Mouse (Mus musculus) frontal cortex, adult 2 months (tissue): ENCODE data around the gene Nos1ap. TPM values are rescaled to one million over a fixed set of nuclear protein-coding genes. Genes with fewer than 3 reads are reported as not detected.

Source experiments
- DNase-seq, 2 experiments: peaks; one replicate each; pipeline ENCODE4 v3.0.0; 2022; ENCODE audit warnings: low spot score in 1 of 2; ENCODE audit errors: extremely low spot score in 1 of 2
- polyA plus RNA-seq: library from polyadenylated mRNA; depleted of rRNA; stranded (reverse); fragments of >200 nt; gene quantifications from 2 replicates; pipeline ENCODE4 v1.2.3, GENCODE M21; 2012

Gene Nos1ap
- polyA plus RNA-seq, 1 experiment, result 93.5 TPM

DNA sequence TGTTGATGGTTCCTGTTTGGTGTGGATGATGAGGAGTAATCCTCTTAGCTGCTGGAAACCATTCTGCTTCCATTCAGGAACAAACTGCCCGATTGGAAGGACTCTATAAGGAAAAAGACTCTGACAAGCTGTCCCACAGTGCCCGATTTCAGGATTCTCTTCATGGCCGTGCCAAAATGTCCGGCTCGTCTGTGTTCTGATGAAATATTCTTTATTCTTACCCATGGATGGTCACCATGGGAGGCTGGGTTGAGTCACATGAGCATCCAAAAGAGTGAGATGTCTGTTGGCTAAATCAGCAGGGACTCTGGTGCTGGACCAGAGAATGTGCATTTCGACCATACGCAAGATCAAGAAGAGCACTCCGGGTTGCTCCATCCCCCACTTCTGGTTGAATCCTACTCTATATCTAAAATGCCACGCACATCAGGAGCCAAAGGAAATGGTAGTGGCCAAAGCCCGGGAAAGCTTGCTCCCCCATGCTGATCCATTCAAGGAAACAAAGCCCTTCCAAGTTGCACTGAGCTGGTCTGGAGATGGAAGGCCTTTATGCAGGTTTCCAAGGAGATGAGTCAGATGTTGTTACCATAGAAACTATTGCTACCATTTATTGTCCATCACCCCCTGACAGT is 165.3 kb downstream of the Nos1ap start:
- no peak for DNase-seq

DNA sequence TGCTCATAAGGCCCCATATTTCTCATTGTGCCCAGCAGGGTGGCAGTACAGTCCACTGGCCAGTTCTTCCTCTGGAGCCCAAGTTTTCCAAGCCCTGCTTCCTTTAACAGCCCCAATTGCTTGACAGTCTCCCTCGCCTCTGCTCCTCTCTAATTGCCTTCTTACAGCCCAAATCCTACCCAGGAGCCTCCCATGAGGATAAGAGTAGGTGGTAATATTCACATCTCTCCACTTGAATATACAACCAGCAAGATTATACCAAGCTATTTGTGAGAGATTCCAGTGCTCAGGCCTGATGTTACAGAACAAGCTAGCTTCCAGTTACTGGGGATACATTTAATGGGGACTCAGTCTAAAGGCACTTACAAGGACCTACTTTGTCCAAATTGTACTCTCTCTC is 166.6 kb downstream of the Nos1ap start:
- no peak for DNase-seq

DNA sequence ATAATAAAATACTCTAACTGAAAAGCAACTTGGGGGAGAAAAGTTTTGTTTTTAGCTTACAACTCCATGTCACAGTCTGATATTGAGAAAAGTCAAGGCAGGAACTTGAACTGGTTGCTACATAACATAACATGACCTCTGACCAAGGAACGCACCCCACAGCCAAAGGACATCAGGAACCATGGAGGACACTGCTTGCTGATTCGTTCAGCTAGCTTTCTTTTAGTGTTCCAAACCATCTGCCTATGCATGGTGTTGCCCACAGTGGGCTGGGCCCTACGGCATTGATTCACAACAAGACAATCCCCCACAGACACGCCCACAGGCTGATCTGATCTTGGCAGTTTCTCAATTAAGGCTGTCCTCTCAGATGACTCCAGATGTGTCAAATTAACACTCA is 167.5 kb downstream of the Nos1ap start:
- DNase-seq, result no peak

DNA sequence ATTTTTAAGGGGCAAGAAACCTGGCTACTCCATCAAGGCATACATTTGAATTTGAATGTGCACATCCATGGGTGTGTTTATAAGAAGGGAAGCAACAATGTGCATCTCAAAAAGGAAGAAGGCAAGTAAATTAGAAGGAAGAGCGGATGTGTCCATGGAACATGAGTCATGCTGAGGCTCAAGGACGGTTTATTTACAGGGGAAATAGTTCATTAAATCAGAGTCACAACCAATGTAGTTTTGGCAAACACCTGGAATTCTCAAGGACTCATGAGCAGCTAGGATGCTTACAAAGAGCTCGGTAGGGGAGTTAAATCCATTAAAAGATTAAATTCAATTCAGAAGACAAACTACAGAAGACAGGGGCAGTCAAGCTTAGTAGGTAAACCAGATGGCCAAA is 169.7 kb downstream of the Nos1ap start:
- DNase-seq, result no peak

DNA sequence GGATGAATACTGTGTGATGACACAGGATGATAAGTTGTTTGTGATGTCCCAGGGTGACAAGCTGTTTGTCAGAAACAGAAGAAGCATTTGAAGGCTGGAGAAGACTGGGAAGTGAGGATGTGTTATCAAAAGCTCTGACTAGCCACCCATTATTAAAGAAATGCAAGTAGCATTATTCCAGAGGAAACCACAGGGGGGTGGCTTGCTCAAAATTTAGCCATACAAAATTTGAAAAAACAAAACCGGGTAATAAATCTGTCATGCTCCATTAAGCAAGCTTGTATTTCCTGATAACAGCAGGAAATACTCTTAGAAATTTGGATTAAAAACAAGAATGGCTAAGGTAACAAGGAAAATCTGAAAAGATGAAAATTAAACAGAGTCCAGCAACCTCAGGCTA is 171.5 kb downstream of the Nos1ap start:
- DNase-seq, result no peak

DNA sequence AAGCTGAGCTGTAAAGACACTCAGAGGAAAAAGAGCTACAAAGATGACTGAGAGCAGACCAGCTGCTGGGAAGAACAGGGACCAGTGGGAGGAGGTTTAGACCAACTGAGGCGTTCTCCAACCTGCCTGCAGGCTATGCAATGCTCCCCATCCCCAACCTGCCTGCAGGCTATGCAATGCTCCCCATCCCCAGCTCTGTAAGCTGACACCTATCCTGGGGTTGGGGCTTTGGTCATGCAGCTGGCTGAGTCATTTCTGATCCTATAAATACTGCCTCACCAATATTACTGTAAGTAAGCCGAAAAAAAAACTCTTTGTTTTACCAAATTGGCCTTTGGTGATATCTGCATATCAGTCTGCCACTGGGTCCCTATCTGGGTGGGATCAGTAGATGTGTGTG is 172.7 kb downstream of the Nos1ap start:
- DNase-seq, result no peak

DNA sequence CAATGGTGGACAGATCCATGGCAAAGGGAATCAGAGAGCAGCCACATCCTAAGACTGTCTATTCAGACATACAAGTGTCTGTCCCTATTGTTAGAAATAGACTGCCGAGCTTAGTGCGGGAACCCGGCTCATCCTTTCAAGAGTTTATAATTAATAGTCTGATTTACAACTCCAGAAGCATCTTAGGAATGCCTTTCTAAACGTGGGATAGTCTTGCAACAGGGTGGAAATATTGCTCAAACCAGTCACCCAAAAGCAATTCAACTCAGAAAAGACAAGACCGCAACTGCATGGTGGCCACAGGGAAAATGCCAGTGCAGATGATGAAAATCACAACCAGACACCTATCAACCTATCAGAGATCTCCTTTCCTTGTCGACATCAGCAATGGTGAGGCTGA is 173.5 kb downstream of the Nos1ap start:
- no peak for DNase-seq

DNA sequence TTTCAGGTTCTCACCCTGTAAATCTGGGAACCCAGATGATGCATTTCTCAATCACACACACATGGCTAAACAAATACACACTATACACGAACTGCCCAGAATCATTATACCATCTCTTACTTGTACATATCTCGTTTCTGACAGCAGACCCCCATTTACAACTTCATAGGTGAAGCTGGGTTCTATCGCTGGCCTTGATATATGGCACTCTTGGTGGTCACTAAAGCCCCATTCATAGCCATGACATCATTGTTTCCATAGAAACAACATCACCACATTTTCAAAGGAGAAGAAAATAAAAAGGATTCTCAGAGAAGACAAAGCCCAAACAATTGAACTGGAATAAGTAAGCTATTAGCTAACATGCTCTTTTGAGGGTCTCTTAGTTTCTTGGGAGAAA is 174.3 kb downstream of the Nos1ap start:
- no peak for DNase-seq

DNA sequence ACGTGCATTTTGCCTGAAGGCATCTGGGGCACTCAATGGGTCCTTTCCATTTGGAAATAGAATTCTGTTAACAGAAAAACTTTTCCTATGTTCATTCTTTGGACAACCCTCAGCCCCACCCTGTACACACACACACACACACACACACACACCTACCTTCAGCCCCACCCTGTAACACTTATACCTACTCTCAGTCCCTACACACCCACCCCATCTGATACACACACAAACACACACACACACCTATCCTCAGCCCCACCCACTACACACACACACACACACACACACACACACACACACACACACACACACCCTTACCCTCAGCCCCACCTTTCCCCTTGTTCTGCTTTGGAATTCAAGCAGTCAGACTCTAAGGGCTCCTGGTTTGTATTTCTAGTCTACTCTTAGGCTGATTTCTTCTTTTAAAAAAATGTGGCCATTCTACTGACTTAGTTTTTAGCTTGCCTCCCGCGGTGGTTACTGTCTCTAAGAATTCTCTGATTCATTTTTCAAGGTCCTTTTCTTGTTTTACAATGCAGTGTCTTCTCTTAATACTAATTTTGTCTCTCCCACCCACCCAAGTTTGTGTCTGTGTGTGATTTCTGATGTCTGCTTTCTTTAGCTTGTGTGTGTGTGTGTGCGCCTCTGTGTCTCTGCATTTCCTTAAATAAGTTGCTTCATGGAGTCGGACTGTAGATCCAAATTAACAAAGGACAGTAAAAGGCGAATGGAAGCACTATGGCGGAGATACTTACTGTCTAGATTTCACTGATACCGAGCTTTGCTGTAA is 179.1 kb downstream of the Nos1ap start:
- DNase-seq, result peak in 1 of 2 experiments; percentile 27

DNA sequence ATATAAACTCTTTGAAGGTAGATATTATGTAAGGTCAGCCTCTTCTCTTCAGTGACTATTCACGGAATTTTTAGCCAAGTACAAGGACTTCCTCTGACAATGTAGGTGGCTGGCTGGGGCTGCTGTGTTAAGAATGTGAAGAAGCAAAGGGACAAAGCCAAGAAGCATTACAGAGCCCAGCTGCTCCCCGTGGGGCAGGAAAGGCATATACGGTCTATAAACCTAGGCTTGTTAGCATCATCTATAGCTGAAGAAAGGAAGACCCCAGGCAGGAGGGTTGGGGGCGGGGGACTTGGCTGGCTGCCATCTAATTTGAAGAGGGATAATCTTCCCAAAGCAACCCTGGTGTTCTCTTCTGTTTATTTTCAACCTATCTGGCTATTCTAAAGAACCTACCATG is 180.6 kb downstream of the Nos1ap start:
- DNase-seq, result peak in 1 of 2 experiments; percentile 53

DNA sequence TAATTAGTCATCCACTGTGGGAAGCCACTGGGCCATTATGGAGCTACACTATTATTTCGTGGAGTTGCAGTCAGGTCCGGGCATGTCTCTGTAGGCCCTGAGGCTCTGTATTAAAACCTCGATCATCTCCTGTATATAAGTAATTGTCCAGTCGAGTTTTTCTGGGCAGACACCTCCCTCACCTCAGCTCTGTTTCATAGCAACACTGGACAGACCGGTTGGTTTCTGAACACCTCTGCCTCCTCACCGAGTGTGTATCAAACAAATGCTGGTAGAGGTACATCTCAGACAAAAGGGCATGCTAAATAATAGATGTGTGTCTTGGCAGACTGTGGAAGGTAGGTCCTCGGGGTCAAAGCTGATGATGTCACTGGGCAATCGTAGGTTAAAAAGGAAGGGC is 182.7 kb downstream of the Nos1ap start:
- no peak for DNase-seq

DNA sequence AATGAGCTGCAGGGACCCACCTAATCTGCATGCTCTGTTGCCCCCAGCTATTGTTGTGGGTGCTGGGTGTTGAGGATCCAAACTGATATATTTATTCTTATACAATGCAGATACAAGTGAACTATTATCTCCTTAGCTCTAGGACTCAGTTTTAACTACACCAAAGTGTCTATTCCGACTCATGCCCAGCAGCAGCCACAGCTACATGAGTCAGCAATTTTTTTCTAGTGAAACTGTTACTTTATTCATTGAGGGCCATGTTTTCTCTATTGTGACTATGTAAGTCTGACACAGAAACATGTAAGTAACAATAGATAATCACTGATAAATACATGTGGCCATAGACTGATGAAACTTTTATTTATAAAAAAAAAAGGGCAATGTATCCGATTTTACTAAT is 184.5 kb downstream of the Nos1ap start:
- DNase-seq, result no peak

DNA sequence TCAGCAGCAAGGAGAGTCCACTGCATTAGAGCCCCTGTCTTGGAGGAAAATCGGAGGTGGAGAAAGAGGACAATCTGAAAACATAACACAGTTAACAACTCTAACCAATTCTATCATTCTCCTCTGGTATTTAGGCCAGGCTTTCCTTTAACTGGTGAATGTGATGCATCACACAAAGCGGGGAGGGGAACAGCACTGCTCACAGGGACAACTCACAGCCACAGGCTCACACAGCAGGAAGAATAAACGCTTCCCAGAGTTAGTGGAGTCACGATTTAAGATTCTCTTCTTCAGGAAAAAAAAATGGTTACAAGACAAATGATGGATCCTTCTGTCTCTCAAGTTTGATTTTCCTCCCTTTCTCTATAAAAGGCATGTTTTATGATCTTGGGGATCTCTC is 187.0 kb downstream of the Nos1ap start:
- peak in 1 of 2 experiments; percentile 60 for DNase-seq

DNA sequence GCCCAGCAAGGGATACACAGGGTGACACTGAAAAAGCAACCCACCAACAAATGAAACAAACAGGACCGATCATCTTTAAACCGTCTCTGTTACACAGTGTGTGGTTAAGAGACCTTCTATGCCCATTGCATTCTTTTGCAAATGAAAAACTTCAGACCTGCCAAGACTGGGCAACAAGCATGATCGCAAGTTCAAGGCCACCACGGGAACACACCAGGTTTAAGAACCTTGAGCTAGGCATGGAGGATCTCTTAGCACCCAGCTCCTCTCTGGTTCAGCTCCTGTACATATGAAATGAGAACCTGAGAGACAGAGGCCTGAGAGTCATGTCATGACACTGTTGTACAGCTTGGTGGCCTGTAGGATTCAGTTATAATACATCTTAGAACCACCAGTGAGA is 190.8 kb downstream of the Nos1ap start:
- DNase-seq, result no peak

DNA sequence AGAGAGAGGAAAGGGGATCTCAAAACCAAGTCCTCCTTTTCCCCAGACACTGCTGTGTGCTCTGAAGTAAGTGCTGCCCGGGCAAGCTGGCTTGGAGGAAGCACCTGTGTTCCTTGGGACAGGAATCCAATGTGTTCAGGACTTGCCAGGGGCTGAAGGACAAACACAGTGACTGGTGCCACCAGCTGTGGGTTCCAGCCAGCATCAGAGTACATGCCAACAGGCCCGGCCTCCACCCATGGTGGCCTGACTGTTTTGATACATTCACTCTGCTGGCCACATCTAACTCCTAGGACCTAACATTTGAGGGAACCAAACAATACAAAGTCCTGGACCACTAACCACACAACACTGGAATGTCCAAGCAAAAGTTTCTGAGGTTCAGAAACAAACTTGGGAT is 194.6 kb downstream of the Nos1ap start:
- no peak for DNase-seq

DNA sequence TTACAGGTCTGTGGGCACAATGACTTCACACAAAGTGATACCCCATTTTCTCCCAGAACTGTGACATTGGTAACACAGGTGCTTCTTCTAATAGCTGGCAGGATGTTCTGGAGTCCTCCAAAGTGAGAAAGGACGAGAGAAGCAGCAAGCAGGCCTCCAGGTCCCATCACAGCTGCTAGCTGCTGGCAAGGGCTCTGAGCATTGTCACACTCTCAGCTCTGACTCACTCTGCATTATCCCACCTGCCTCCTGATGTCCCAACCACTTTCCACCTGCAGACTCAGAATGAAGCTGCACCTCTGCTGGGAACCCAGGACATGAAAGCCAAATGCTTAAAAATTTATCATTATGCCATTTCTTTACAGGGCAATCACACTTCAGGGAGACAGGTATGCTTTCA is 195.0 kb downstream of the Nos1ap start:
- no peak for DNase-seq

DNA sequence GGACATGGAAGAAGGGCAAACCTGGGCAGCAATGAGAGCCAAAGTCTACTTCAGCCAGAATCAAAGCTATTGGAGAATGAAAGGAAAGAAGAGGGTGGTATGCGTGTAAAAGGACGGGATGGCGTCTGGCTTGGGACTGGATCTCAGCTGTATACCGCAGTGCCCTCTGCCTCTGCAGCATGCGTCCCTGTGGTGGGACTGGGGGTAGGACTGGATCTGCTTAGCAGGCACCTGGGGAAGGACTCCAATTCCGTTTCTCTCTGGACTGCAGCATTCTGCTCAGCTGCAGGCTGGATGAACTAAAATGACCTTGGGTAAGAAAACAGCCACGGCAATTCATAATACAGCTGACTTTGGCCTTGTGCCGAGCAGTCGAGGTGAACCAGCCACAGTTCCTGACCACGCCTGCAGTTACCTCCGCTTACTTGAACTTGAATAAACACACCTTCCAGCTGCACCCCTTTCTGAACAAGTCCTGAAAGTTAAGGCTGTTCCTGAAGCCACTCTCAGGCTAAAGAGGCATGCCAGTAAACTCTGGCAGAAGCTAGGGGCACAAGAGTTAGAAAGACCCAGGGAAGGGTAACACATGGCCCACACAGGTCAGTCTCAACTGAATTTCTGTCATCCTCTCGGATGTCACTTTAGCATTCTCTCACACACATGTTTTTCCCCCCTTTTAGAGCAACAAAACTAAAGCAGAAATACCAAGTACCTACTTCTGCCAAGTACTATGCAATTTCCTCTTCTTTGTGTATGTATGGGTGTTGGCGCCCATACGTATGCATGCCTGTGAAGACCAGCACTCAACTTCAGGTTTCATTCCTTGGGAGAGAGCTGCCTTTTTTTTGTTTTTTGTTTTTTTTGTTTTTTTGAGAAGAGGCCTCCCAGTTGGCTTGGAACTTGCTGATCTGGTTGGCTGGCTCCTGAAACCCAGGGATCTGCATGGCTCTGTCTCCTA is 196.6 kb downstream of the Nos1ap start:
- DNase-seq, result no peak

DNA sequence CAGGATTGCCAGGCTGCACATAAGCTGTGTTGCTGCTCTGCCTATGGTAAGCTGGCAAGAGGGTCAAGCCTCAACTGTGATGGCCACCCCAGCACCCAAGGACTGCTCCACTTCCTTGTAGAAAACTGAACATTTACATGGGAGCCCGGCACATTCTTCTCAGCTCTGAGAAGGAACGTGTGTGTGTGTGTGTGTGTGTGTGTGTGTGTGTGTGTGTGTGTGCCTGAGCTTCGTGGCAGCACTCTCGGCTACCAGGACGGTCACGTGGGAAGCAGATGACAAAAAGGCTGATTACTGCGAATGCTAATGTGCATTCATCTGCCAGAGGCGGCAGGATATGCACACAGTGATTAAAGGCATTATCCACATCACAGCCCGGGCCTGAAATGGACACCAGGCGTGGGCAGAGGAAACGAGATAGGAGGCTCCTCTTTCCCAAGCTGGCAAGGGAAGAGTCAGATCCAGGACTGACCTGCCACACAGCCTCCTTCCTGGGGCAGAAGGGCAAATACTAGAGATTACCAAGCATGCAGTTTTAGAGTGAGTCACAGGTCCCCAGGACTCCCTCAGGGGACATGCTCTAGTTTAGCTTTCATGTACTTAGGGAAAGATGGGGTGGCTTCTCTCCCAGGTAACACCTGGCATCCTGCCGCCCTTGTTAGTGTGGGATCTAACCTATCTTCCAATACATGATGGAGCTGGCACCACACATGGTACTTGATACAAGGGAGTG is 202.3 kb downstream of the Nos1ap start:
- peak; percentile 46 to 73 for DNase-seq

DNA sequence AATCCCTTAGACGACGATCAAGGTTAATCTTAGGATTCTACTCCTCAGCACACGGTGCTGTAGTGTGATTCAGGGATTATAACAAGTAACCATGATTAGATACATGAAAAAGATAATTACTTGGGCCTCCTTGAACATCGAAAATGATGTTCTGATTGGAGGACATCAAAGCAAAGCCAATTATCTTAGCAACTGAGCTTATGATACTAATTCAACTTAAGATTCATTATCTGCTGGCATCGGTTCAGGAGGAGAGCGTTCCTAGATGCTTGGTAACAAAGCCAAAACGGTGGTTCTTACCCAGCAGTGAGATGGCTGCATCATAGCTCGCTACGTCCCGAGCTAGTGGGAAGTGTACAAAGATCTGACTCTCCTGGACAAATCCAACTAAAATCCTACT is 204.2 kb downstream of the Nos1ap start:
- DNase-seq, result no peak

DNA sequence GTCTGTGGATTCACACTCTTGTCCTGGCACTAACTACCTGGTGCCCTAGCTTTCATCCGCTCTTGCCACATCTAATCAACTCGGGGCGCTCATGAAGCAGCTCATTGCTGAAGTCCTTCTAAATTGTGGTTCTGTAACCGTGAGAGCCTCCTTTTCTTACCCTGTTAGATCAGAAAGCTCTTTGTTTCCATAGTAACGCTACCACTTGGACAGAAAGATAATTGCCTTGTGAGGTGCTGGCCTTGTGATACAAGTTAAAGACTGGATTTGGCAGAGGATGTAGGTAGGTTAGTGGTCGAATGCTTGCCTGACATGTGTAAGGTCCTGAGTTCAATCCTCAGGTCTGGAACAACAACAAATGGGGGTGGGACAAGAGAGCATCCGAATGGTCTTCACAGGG is 206.1 kb downstream of the Nos1ap start:
- DNase-seq, result no peak

DNA sequence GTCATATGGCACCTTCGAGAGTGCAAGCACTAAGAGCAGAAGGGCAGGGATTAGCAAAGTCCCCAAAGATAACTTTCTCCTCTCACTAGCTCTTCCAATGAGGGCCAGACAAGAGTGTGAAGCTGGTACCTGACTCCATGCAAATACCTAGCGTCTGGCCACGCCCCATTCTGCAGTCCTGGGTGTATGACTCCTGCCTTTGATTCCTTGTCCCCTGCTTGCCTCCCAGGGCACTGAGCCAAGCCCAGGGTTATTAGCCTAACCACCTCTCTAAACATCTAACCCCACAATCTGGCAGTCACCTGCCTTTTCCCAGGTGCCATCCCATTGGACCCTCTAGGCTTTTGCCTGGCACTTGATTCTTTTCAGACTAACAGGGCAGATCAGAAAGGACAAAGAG is 208.2 kb downstream of the Nos1ap start:
- DNase-seq, result no peak
